Mouse (Mus musculus) adipocyte (in vitro differentiated cells): ENCODE data around the gene Cbx8.

Source experiments
- DNase-seq: peaks from one replicate; pipeline ENCODE4 v3.0.0-alpha.2; 2016; ENCODE audit warnings: low spot score

The Cbx8 gene

GRCm38 (mm10) chr11:118987999-118988398 lies 52.8 kb downstream of the Cbx8 start, which contains the start of gene Enpp7:
Gene Enpp7, plus strand, starts transcription at chr11:118988188.
- DNase-seq, result no peak
